Mouse (Mus musculus) lung, adult 2 months (tissue): Measurements from ENCODE around the gene Rreb1.

ENCODE experiments used
- CTCF ChIP-seq: fragments of 200-500 bp; IDR thresholded peaks from 2 replicates; pipeline ENCODE4 v1.5.1; 2011; ENCODE audit warnings: mild to moderate bottlenecking, low read length, control low read depth; ENCODE audit not compliant: insufficient read depth
- POLR2A ChIP-seq: fragments of 200-500 bp; IDR thresholded peaks from 2 replicates; pipeline ENCODE4 v1.6.1; 2011; ENCODE audit warnings: low read depth, mild to moderate bottlenecking, control low read depth, low read length, borderline replicate concordance; ENCODE audit errors: extremely low read depth

DNA sequence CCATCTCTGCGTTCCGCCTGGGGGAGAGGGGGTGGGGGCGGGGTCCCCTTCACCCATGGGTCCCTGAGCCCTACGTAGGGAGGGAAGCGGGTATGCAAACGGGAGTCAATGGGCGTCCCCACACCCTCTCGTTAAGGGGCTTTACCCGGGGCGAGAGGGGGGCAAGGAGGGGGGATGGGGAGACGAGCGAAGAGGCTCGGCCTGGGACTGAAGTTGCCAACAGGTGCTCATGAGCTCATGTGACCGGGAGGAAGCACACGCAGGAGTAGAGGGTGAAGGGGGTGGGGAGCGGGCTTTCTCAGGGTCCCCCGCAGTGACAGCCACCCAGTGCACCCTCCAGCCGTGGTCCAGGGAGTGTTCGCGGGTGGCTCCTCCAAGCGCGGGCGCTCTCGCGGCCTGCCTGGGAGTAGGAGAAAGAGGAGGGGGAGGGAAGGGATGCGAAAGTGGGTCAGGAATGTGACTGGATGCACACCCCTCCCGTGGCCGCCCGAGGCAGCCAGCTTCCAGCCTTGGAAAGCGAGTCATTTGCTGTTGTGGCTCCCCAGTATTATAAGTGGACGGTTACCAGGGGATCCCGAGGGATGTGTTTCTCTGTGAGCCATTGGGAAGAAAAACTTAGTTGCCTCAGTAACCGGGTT is 513 bp downstream of the Rreb1 start:
- no peak for TF ChIP-seq POLR2A
- TF ChIP-seq CTCF, result no peak
